Comparison of ENCODE assay signal across 9 mouse cellular contexts in the genomic region with DNA sequence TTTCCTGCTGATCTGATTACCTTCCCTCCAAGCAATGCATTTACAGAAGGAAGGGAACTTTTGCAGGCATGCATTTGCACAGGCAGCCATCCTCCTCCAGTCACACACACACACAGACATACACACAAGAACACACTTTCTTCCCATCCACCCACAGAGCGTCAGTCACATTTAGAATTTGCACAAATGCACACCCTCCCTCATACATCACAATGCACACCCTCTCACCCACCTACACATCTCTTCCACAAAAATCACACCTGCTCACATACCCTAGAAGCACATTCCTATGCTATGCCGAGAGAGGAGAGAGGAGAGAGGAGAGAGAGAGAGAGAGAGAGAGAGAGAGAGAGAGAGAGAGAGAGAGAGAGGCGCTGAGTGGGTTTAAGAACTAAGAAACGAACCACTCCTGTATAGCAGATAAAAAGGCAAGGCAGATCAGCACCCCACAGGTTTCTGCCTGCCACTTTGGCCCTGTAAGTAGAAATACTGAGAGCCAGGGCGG. TPM values are rescaled to one million over a fixed set of nuclear protein-coding genes. Genes with fewer than 3 reads are reported as not detected.
DNase-seq lines count a peak whose midpoint lies in the region; ATAC-seq and TF ChIP-seq lines count a peak whose summit lies in the region.
"Had no signal": no experiment of that assay in that cellular context is flagged by ENCODE, and none has a peak within 500 bp of the region (broad histone marks: within the 10 kb centered on the region; RNA-seq: fewer than 3 reads in every experiment).

TSS of gene Tyro3 (plus strand) at position 455 of the 505 bp plus-strand sequence.

- peak within 1 kb of the TSS; percentile 96; the same call in 1 of the 2 replicates for H3K4me2 ChIP-seq in liver, embryonic 12.5 days
- no peak within 1 kb of the TSS for H3K4me2 ChIP-seq in liver, postnatal 0 days (ENCODE audit: low read depth, low read length)
- H3K4me2 ChIP-seq in embryonic facial prominence, embryonic 14.5 days (ENCODE audit: low read depth, low read length) = no peak within 1 kb of the TSS
- H3K4me2 ChIP-seq in intestine, embryonic 14.5 days (ENCODE audit: low read length) = no peak within 1 kb of the TSS
- no peak within 1 kb of the TSS for H3K4me2 ChIP-seq in midbrain, embryonic 16.5 days (ENCODE audit: low read length)

- no peaks in the 10 kb centered on the region for H3K9me3 ChIP-seq in liver, embryonic 12.5 days (replicated peaks)
- no peaks in the 10 kb centered on the region for H3K9me3 ChIP-seq in liver, postnatal 0 days (ENCODE audit: low read length)
- no peaks in the 10 kb centered on the region for H3K9me3 ChIP-seq in embryonic facial prominence, embryonic 14.5 days (ENCODE audit: control insufficient read depth, low read length)
- H3K9me3 ChIP-seq in intestine, embryonic 14.5 days (ENCODE audit: control insufficient read depth, low read length) = no peaks in the 10 kb centered on the region
- H3K9me3 ChIP-seq in midbrain, embryonic 16.5 days (replicated peaks; ENCODE audit: control insufficient read depth, low read length, poor library complexity, severe bottlenecking) = no peaks in the 10 kb centered on the region
- H3K9me3 ChIP-seq: liver, embryonic 15.5 days had no signal

- no peak for TF ChIP-seq EP300 in liver, postnatal 0 days (IDR thresholded peaks at IDR 0.05; ENCODE audit: low read depth)

- WGBS in liver, embryonic 12.5 days (ENCODE audit: insufficient replicate concordance) = 52% methylated on average over 5 of the region's 5 CpGs
- 60% methylated on average over 5 of the region's 5 CpGs for WGBS in liver, postnatal 0 days (ENCODE audit: insufficient replicate concordance)
- 74% methylated on average over 5 of the region's 5 CpGs for WGBS in embryonic facial prominence, embryonic 14.5 days
- 69% methylated on average over 5 of the region's 5 CpGs for WGBS in intestine, embryonic 14.5 days
- WGBS in midbrain, embryonic 16.5 days = 60% methylated on average over 5 of the region's 5 CpGs

- TF ChIP-seq CTCF in liver, postnatal 0 days (IDR thresholded peaks at IDR 0.05; ENCODE audit: low read depth) = no peak

- no peak for DNase-seq in liver, postnatal 0 days
- DNase-seq in embryonic facial prominence, embryonic 14.5 days (ENCODE audit: low spot score) = no peak
- DNase-seq in intestine, embryonic 14.5 days (ENCODE audit: low spot score) = no peak
- DNase-seq in adrenal gland, adult (ENCODE audit: inconsistent age in 2 of 2, low spot score in 1 of 2) = no peak
- DNase-seq in retina, embryonic 14.5 days (ENCODE audit: low spot score) = no peak
- no peak for DNase-seq in ovary, postnatal 10 days (ENCODE audit: low spot score)

- H3K4me3 ChIP-seq in liver, embryonic 12.5 days = no peak within 1 kb of the TSS
- no peak within 1 kb of the TSS for H3K4me3 ChIP-seq in liver, postnatal 0 days (ENCODE audit: low read depth, low read length)
- H3K4me3 ChIP-seq in embryonic facial prominence, embryonic 14.5 days (ENCODE audit: low read depth, low read length) = no peak within 1 kb of the TSS; the same call in 1 of the 2 replicates
- no peak within 1 kb of the TSS for H3K4me3 ChIP-seq in intestine, embryonic 14.5 days (ENCODE audit: low read depth, low read length)
- no peak within 1 kb of the TSS for H3K4me3 ChIP-seq in midbrain, embryonic 16.5 days (ENCODE audit: low read depth, low read length)

- peaks cover 23% of the 10 kb centered on the region for H3K4me1 ChIP-seq in liver, embryonic 12.5 days
- H3K4me1 ChIP-seq in liver, postnatal 0 days (ENCODE audit: insufficient read depth) = peaks cover 9% of the 10 kb centered on the region; the same call in 1 of the 2 replicates
- peaks cover 10% of the 10 kb centered on the region for H3K4me1 ChIP-seq in embryonic facial prominence, embryonic 14.5 days (ENCODE audit: control insufficient read depth, insufficient read depth, low read length)
- peaks cover 12% of the 10 kb centered on the region for H3K4me1 ChIP-seq in intestine, embryonic 14.5 days (replicated peaks; ENCODE audit: control insufficient read depth, insufficient read depth, low read length)
- peaks cover 16% of the 10 kb centered on the region for H3K4me1 ChIP-seq in midbrain, embryonic 16.5 days (ENCODE audit: control insufficient read depth, insufficient read depth, low read length)

- peaks cover 79% of the 10 kb centered on the region for H3K27me3 ChIP-seq in liver, embryonic 12.5 days (replicated peaks)
- H3K27me3 ChIP-seq in liver, postnatal 0 days (ENCODE audit: insufficient read depth, low read length) = peaks cover 45% of the 10 kb centered on the region
- peaks cover 10% of the 10 kb centered on the region; the same call in 1 of the 2 replicates for H3K27me3 ChIP-seq in embryonic facial prominence, embryonic 14.5 days (replicated peaks; ENCODE audit: control insufficient read depth, insufficient read depth, low read length)
- no peaks in the 10 kb centered on the region; the same call in 1 of the 2 replicates for H3K27me3 ChIP-seq in intestine, embryonic 14.5 days (replicated peaks; ENCODE audit: control insufficient read depth, insufficient read depth, low read length)
- peaks cover 11% of the 10 kb centered on the region for H3K27me3 ChIP-seq in midbrain, embryonic 16.5 days (ENCODE audit: control insufficient read depth, insufficient read depth, low read depth, low read length)

- H3K27ac ChIP-seq in liver, embryonic 12.5 days = no peak within 1 kb of the TSS
- no peak within 1 kb of the TSS for H3K27ac ChIP-seq in liver, postnatal 0 days (ENCODE audit: low read depth)
- H3K27ac ChIP-seq in embryonic facial prominence, embryonic 14.5 days (replicated peaks; ENCODE audit: low read depth, low read length) = no peak within 1 kb of the TSS
- H3K27ac ChIP-seq in intestine, embryonic 14.5 days (ENCODE audit: low read depth) = no peak within 1 kb of the TSS
- no peak within 1 kb of the TSS for H3K27ac ChIP-seq in midbrain, embryonic 16.5 days (ENCODE audit: low read length)
- H3K27ac ChIP-seq: liver, embryonic 15.5 days had no signal

- no peak for ATAC-seq in liver, embryonic 12.5 days
- ATAC-seq in liver, postnatal 0 days = no peak
- ATAC-seq in embryonic facial prominence, embryonic 14.5 days (ENCODE audit: low read depth) = no peak
- ATAC-seq in intestine, embryonic 14.5 days (replicated peaks; ENCODE audit: low FRiP score, low TSS enrichment, low read depth) = no peak
- no peak for ATAC-seq in midbrain, embryonic 16.5 days

- no peaks in the 10 kb centered on the region for H3K36me3 ChIP-seq in liver, embryonic 12.5 days
- H3K36me3 ChIP-seq in liver, postnatal 0 days (replicated peaks; ENCODE audit: insufficient read depth, low read length) = no peaks in the 10 kb centered on the region
- no peaks in the 10 kb centered on the region for H3K36me3 ChIP-seq in embryonic facial prominence, embryonic 14.5 days (ENCODE audit: control insufficient read depth, insufficient read depth, low read length)
- H3K36me3 ChIP-seq in intestine, embryonic 14.5 days (ENCODE audit: control insufficient read depth, insufficient read depth, low read length) = no peaks in the 10 kb centered on the region
- no peaks in the 10 kb centered on the region for H3K36me3 ChIP-seq in midbrain, embryonic 16.5 days (ENCODE audit: control insufficient read depth, insufficient read depth, low read length)
- H3K36me3 ChIP-seq: liver, embryonic 15.5 days had no signal

- H3K9ac ChIP-seq in liver, embryonic 12.5 days = no peak within 1 kb of the TSS
- H3K9ac ChIP-seq in liver, postnatal 0 days (replicated peaks) = no peak within 1 kb of the TSS
- H3K9ac ChIP-seq in embryonic facial prominence, embryonic 14.5 days (ENCODE audit: low read depth, low read length) = no peak within 1 kb of the TSS
- no peak within 1 kb of the TSS for H3K9ac ChIP-seq in intestine, embryonic 14.5 days (ENCODE audit: low read length)
- no peak within 1 kb of the TSS for H3K9ac ChIP-seq in midbrain, embryonic 16.5 days (ENCODE audit: low read depth, low read length)
- H3K9ac ChIP-seq: liver, embryonic 15.5 days had no signal

RNA-seq across cellular contexts. Expression of gene Tyro3, which starts in this region (rescaled TPM):
- 2.5 and 3.1 TPM in 2 replicates for polyA plus RNA-seq in liver, embryonic 12.5 days (2016; fragmentation: Nextera tagmentation; extraction: Ambion mirVana)
- polyA plus RNA-seq in liver, postnatal 0 days (2015; fragmentation: Nextera tagmentation; extraction: Ambion mirVana) = 0.26 and 0.30 TPM in 2 replicates
- polyA plus RNA-seq in embryonic facial prominence, embryonic 14.5 days (2014; fragmentation: Nextera tagmentation; extraction: Ambion mirVana) = 20.2 and 23.6 TPM in 2 replicates
- polyA plus RNA-seq in intestine, embryonic 14.5 days (2014; fragmentation: Nextera tagmentation; extraction: Ambion mirVana) = 18.9 and 21.9 TPM in 2 replicates
- 20.0 and 24.4 TPM in 2 replicates for polyA plus RNA-seq in midbrain, embryonic 16.5 days (2015; fragmentation: Nextera tagmentation; extraction: Ambion mirVana)
